Mouse (Mus musculus): ENCODE results near the gene Tnfsf13b. TPM values are rescaled to one million over a fixed set of nuclear protein-coding genes. Genes with fewer than 3 reads are reported as not detected.

Gene Tnfsf13b
- polyA plus RNA-seq, 1 experiment from 2014 or later, result 8.0 TPM

- Histone ChIP-seq H3K4me1 (ENCODE audit: control insufficient read depth, insufficient read depth, low read length) (peaks cover 16% of the 10 kb centered on the region), H3K36me3 (ENCODE audit: control insufficient read depth, insufficient read depth, low read length) (peaks cover 3% of the 10 kb centered on the region; the same call in 1 of the 2 replicates), H3K9me3 (ENCODE audit: control insufficient read depth, low read length) (no peaks in the 10 kb centered on the region), H3K27me3 (ENCODE audit: control insufficient read depth, insufficient read depth, low read length) (no peaks in the 10 kb centered on the region), H3K4me2 (replicated peaks; ENCODE audit: low read depth, low read length) (peak overlapping the region; percentile 78), H3K27ac (ENCODE audit: low read depth, low read length) (no peak overlapping the region), H3K4me3 (ENCODE audit: low read length) (peak overlapping the region; percentile 91), H3K9ac (ENCODE audit: low read depth, low read length) (peak overlapping the region; percentile 93)
- 55% methylated on average over 18 of the region's 18 CpGs for WGBS
- no peak for ATAC-seq (ENCODE audit: low FRiP score, low TSS enrichment)
Measured at GRCm38 (mm10) chr8:9978475-9979230, 27.6 kb upstream of the Tnfsf13b start.

- Histone ChIP-seq H3K4me1 (ENCODE audit: control insufficient read depth, insufficient read depth, low read length) (peaks cover 16% of the 10 kb centered on the region), H3K9ac (ENCODE audit: low read depth, low read length) (no peak overlapping the region), H3K27ac (ENCODE audit: low read depth, low read length) (no peak overlapping the region), H3K36me3 (ENCODE audit: control insufficient read depth, insufficient read depth, low read length) (peaks cover 8% of the 10 kb centered on the region; the same call in 1 of the 2 replicates), H3K27me3 (ENCODE audit: control insufficient read depth, insufficient read depth, low read length) (no peaks in the 10 kb centered on the region), H3K4me3 (ENCODE audit: low read length) (no peak overlapping the region), H3K4me2 (replicated peaks; ENCODE audit: low read depth, low read length) (no peak overlapping the region), H3K9me3 (ENCODE audit: control insufficient read depth, low read length) (no peaks in the 10 kb centered on the region)
- ATAC-seq (ENCODE audit: low FRiP score, low TSS enrichment), result no peak
- 87% methylated on average over 1 of the region's 1 CpGs for WGBS
Measured at GRCm38 (mm10) chr8:9979746-9980145, 26.5 kb upstream of the Tnfsf13b start.

- peaks cover 16% of the 10 kb centered on the region for H3K4me1 ChIP-seq (ENCODE audit: control insufficient read depth, insufficient read depth, low read length)
- peaks cover 8% of the 10 kb centered on the region; the same call in 1 of the 2 replicates for H3K36me3 ChIP-seq (ENCODE audit: control insufficient read depth, insufficient read depth, low read length)
- H3K27ac ChIP-seq (ENCODE audit: low read depth, low read length), result no peak overlapping the region
- H3K9me3 ChIP-seq (ENCODE audit: control insufficient read depth, low read length), result no peaks in the 10 kb centered on the region
- H3K27me3 ChIP-seq (ENCODE audit: control insufficient read depth, insufficient read depth, low read length), result no peaks in the 10 kb centered on the region
- ATAC-seq (ENCODE audit: low FRiP score, low TSS enrichment), result no peak
- H3K4me2 ChIP-seq (replicated peaks; ENCODE audit: low read depth, low read length), result no peak overlapping the region
- no peak overlapping the region for H3K9ac ChIP-seq (ENCODE audit: low read depth, low read length)
- H3K4me3 ChIP-seq (ENCODE audit: low read length), result no peak overlapping the region
Measured at GRCm38 (mm10) chr8:9980188-9980587, 26.1 kb upstream of the Tnfsf13b start.

GRCm38 (mm10) chr8:10004115-10004514 is 2.2 kb upstream of the Tnfsf13b start:
- Histone ChIP-seq H3K27ac (ENCODE audit: low read depth, low read length) (no peak overlapping the region), H3K4me2 (replicated peaks; ENCODE audit: low read depth, low read length) (no peak overlapping the region), H3K9ac (ENCODE audit: low read depth, low read length) (no peak overlapping the region), H3K4me1 (ENCODE audit: control insufficient read depth, insufficient read depth, low read length) (peaks cover 8% of the 10 kb centered on the region; the same call in 1 of the 2 replicates), H3K27me3 (ENCODE audit: control insufficient read depth, insufficient read depth, low read length) (no peaks in the 10 kb centered on the region), H3K4me3 (ENCODE audit: low read length) (no peak overlapping the region), H3K9me3 (ENCODE audit: control insufficient read depth, low read length) (no peaks in the 10 kb centered on the region), H3K36me3 (ENCODE audit: control insufficient read depth, insufficient read depth, low read length) (no peaks in the 10 kb centered on the region)
- WGBS, result 76% methylated on average over 7 of the region's 7 CpGs
- no peak for ATAC-seq (ENCODE audit: low FRiP score, low TSS enrichment)

GRCm38 (mm10) chr8:10006986-10007659 is 856 bp downstream of the Tnfsf13b start:
- peak; percentile 75 for ATAC-seq (ENCODE audit: low FRiP score, low TSS enrichment)
- peak overlapping the region; percentile 85 for H3K4me2 ChIP-seq (replicated peaks; ENCODE audit: low read depth, low read length)
- H3K9ac ChIP-seq (ENCODE audit: low read depth, low read length), result peak overlapping the region; percentile 47
- H3K9me3 ChIP-seq (ENCODE audit: control insufficient read depth, low read length), result no peaks in the 10 kb centered on the region
- peak overlapping the region; percentile 78 for H3K27ac ChIP-seq (ENCODE audit: low read depth, low read length)
- H3K4me3 ChIP-seq (ENCODE audit: low read length), result peak overlapping the region; percentile 41
- no peaks in the 10 kb centered on the region for H3K36me3 ChIP-seq (ENCODE audit: control insufficient read depth, insufficient read depth, low read length)
- H3K27me3 ChIP-seq (ENCODE audit: control insufficient read depth, insufficient read depth, low read length), result no peaks in the 10 kb centered on the region
- peaks cover 8% of the 10 kb centered on the region; the same call in 1 of the 2 replicates for H3K4me1 ChIP-seq (ENCODE audit: control insufficient read depth, insufficient read depth, low read length)
- WGBS, result 2% methylated on average over 29 of the region's 29 CpGs

- ATAC-seq (ENCODE audit: low FRiP score, low TSS enrichment), result no peak
- Histone ChIP-seq H3K36me3 (ENCODE audit: control insufficient read depth, insufficient read depth, low read length) (no peaks in the 10 kb centered on the region), H3K4me2 (replicated peaks; ENCODE audit: low read depth, low read length) (peak overlapping the region; percentile 85), H3K27ac (ENCODE audit: low read depth, low read length) (no peak overlapping the region), H3K27me3 (ENCODE audit: control insufficient read depth, insufficient read depth, low read length) (no peaks in the 10 kb centered on the region), H3K9ac (ENCODE audit: low read depth, low read length) (peak overlapping the region; percentile 47; the same call in 1 of the 2 replicates), H3K9me3 (ENCODE audit: control insufficient read depth, low read length) (no peaks in the 10 kb centered on the region), H3K4me3 (ENCODE audit: low read length) (peak overlapping the region; percentile 41), H3K4me1 (ENCODE audit: control insufficient read depth, insufficient read depth, low read length) (peaks cover 8% of the 10 kb centered on the region; the same call in 1 of the 2 replicates)
- 41% methylated on average over 6 of the region's 6 CpGs for WGBS
Measured at GRCm38 (mm10) chr8:10007660-10008028, 1.4 kb downstream of the Tnfsf13b start.

GRCm38 (mm10) chr8:10016252-10016651 is 10.0 kb downstream of the Tnfsf13b start:
- Histone ChIP-seq H3K27me3 (ENCODE audit: control insufficient read depth, insufficient read depth, low read length) (no peaks in the 10 kb centered on the region), H3K36me3 (ENCODE audit: control insufficient read depth, insufficient read depth, low read length) (no peaks in the 10 kb centered on the region), H3K4me3 (ENCODE audit: low read length) (no peak overlapping the region), H3K4me1 (ENCODE audit: control insufficient read depth, insufficient read depth, low read length) (no peaks in the 10 kb centered on the region), H3K4me2 (replicated peaks; ENCODE audit: low read depth, low read length) (no peak overlapping the region), H3K9ac (ENCODE audit: low read depth, low read length) (no peak overlapping the region), H3K27ac (ENCODE audit: low read depth, low read length) (no peak overlapping the region), H3K9me3 (ENCODE audit: control insufficient read depth, low read length) (no peaks in the 10 kb centered on the region)
- 83% methylated on average over 1 of the region's 1 CpGs for WGBS
- ATAC-seq (ENCODE audit: low FRiP score, low TSS enrichment), result no peak

GRCm38 (mm10) chr8:10017231-10017630 is 11.0 kb downstream of the Tnfsf13b start:
- no peak overlapping the region for H3K4me2 ChIP-seq (replicated peaks; ENCODE audit: low read depth, low read length)
- no peaks in the 10 kb centered on the region for H3K9me3 ChIP-seq (ENCODE audit: control insufficient read depth, low read length)
- no peak overlapping the region for H3K9ac ChIP-seq (ENCODE audit: low read depth, low read length)
- H3K36me3 ChIP-seq (ENCODE audit: control insufficient read depth, insufficient read depth, low read length), result no peaks in the 10 kb centered on the region
- no peaks in the 10 kb centered on the region for H3K27me3 ChIP-seq (ENCODE audit: control insufficient read depth, insufficient read depth, low read length)
- WGBS, result 81% methylated on average over 3 of the region's 3 CpGs
- no peak overlapping the region for H3K4me3 ChIP-seq (ENCODE audit: low read length)
- no peaks in the 10 kb centered on the region for H3K4me1 ChIP-seq (ENCODE audit: control insufficient read depth, insufficient read depth, low read length)
- ATAC-seq (ENCODE audit: low FRiP score, low TSS enrichment), result no peak
- H3K27ac ChIP-seq (ENCODE audit: low read depth, low read length), result no peak overlapping the region

All from kidney, embryonic 14.5 days (tissue).